Mouse (Mus musculus) MEL (cell line): ENCODE measurements around the gene Ap3m1. TPM values are rescaled to one million over a fixed set of nuclear protein-coding genes. Genes with fewer than 3 reads are reported as not detected.

Experiments used
- DNase-seq: peaks from one replicate; pipeline ENCODE4 v3.0.0; 2011; ENCODE audit warnings: low read depth, low spot score
- H3K27ac ChIP-seq: 2 replicates; pipeline ENCODE4 v1.5.1; 2012; ENCODE audit warnings: low read depth, mild to moderate bottlenecking, control low read depth, low read length, moderate library complexity; ENCODE audit not compliant: control insufficient read depth
- H3K27me3 ChIP-seq, 2 experiments: fragments of 150-350 bp in 1 of 2; sonication (generic) in 1 of 2; 2 replicates each; pipeline ENCODE4 v1.6.1; 2012; ENCODE audit warnings: low read length in 2 of 2, mild to moderate bottlenecking in 2 of 2, improper control_type of control experiment in 1 of 2, moderate library complexity in 1 of 2; ENCODE audit not compliant: insufficient read depth in 2 of 2, control insufficient read depth in 1 of 2
- H3K36me3 ChIP-seq, 2 experiments: 2 replicates each; pipeline ENCODE4 v1.6.1; 2012 to 2014; ENCODE audit warnings: low read length in 2 of 2, improper control_type of control experiment in 1 of 2, inconsistent platforms in 1 of 2, mild to moderate bottlenecking in 1 of 2; ENCODE audit not compliant: insufficient read depth in 2 of 2, control insufficient read depth in 1 of 2
- H3K4me1 ChIP-seq, 2 experiments: fragments of 150-350 bp in 1 of 2; sonication (generic) in 1 of 2; 2 replicates each; pipeline ENCODE4 v1.6.1; 2012; ENCODE audit warnings: low read length in 2 of 2, improper control_type of control experiment in 1 of 2, mild to moderate bottlenecking in 1 of 2; ENCODE audit not compliant: insufficient read depth in 2 of 2, control insufficient read depth in 1 of 2
- H3K4me3 ChIP-seq, 2 experiments: fragments of 150-350 bp in 1 of 2; sonication (generic) in 1 of 2; 2 replicates each; pipeline ENCODE4 v1.5.1; 2012; ENCODE audit warnings: low read depth in 2 of 2, low read length in 2 of 2, mild to moderate bottlenecking in 2 of 2, moderate library complexity in 2 of 2, control low read depth in 1 of 2, improper control_type of control experiment in 1 of 2; ENCODE audit not compliant: control insufficient read depth in 1 of 2, insufficient read depth in 1 of 2
- H3K79me2 ChIP-seq: 2 replicates; pipeline ENCODE4 v1.6.1; 2012; ENCODE audit warnings: mild to moderate bottlenecking, low read length, moderate library complexity; ENCODE audit not compliant: control insufficient read depth, poor library complexity, insufficient read depth
- H3K9ac ChIP-seq: 2 replicates; pipeline ENCODE4 v1.6.1; 2012; ENCODE audit warnings: low read depth, mild to moderate bottlenecking, control low read depth, low read length, moderate library complexity; ENCODE audit not compliant: control insufficient read depth, poor library complexity, severe bottlenecking
- H3K9me3 ChIP-seq: fragments of 150-350 bp; sonication (generic); replicated peaks from 2 replicates; pipeline ENCODE4 v1.6.1; 2012; ENCODE audit warnings: mild to moderate bottlenecking, low read length, improper control_type of control experiment, moderate library complexity; ENCODE audit not compliant: insufficient read depth
- CHD1 ChIP-seq: IDR thresholded peaks from 2 replicates; pipeline ENCODE4 v1.6.1; 2012; ENCODE audit warnings: low read depth, mild to moderate bottlenecking, inconsistent platforms, low read length, improper control_type of control experiment
- CHD2 ChIP-seq: IDR thresholded peaks from 2 replicates; pipeline ENCODE4 v1.6.1; 2011; ENCODE audit warnings: low read length, improper control_type of control experiment
- CTCF ChIP-seq, 3 experiments: IDR thresholded peaks in 2 of 3; conservative IDR thresholded peaks in 1 of 3; 2 replicates each; pipeline ENCODE4 v1.5.1; 2011 to 2012; ENCODE audit warnings: low read length in 3 of 3, low read depth in 2 of 3, mild to moderate bottlenecking in 2 of 3, improper control_type of control experiment in 1 of 3, inconsistent platforms in 1 of 3, mixed read lengths in 1 of 3, moderate library complexity in 1 of 3; ENCODE audit not compliant: control insufficient read depth in 1 of 3, insufficient read depth in 1 of 3, poor library complexity in 1 of 3, severe bottlenecking in 1 of 3
- E2F4 ChIP-seq: IDR thresholded peaks from 2 replicates; pipeline ENCODE4 v1.6.1; 2011; ENCODE audit warnings: low read depth, low read length, improper control_type of control experiment, borderline replicate concordance
- ELF1 ChIP-seq: IDR thresholded peaks from 2 replicates; pipeline ENCODE4 v1.6.1; 2014; ENCODE audit warnings: low read depth, mild to moderate bottlenecking, inconsistent platforms, low read length, improper control_type of control experiment, moderate library complexity
- EP300 ChIP-seq, 2 experiments: IDR thresholded peaks; 2 replicates each; pipeline ENCODE4 v1.6.1; 2011; ENCODE audit warnings: improper control_type of control experiment in 2 of 2, low read length in 2 of 2, low read depth in 1 of 2, mild to moderate bottlenecking in 1 of 2
- ETS1 ChIP-seq: IDR thresholded peaks from 2 replicates; pipeline ENCODE4 v1.6.1; 2012; ENCODE audit warnings: low read depth, mild to moderate bottlenecking, inconsistent platforms, low read length, improper control_type of control experiment, moderate library complexity
- GATA1 ChIP-seq: IDR thresholded peaks from 2 replicates; pipeline ENCODE4 v1.6.1; 2011; ENCODE audit warnings: low read depth, low read length, improper control_type of control experiment
- JUND ChIP-seq: IDR thresholded peaks from 2 replicates; pipeline ENCODE4 v1.6.1; 2011; ENCODE audit warnings: low read depth, mild to moderate bottlenecking, improper control_type of control experiment, low read length
- MAFK ChIP-seq: IDR thresholded peaks from 2 replicates; pipeline ENCODE4 v1.6.1; 2011; ENCODE audit warnings: low read depth, mild to moderate bottlenecking, low read length, improper control_type of control experiment, borderline replicate concordance
- MEF2A ChIP-seq: IDR thresholded peaks from 2 replicates; pipeline ENCODE4 v1.6.1; 2014; ENCODE audit warnings: low read depth, mild to moderate bottlenecking, inconsistent platforms, low read length, improper control_type of control experiment; ENCODE audit not compliant: poor library complexity, insufficient replicate concordance, severe bottlenecking; ENCODE audit errors: extremely low read depth
- MXI1 ChIP-seq: IDR thresholded peaks from 2 replicates; pipeline ENCODE4 v1.6.1; 2011; ENCODE audit warnings: mild to moderate bottlenecking, low read depth, low read length, improper control_type of control experiment
- MYB ChIP-seq: IDR thresholded peaks from 2 replicates; pipeline ENCODE4 v1.6.1; 2011; ENCODE audit warnings: mild to moderate bottlenecking, low read depth, low read length, improper control_type of control experiment
- NELFE ChIP-seq: IDR thresholded peaks from 2 replicates; pipeline ENCODE4 v1.6.1; 2011; ENCODE audit warnings: low read depth, low read length, improper control_type of control experiment
- NRF1 ChIP-seq: IDR thresholded peaks from 2 replicates; pipeline ENCODE4 v1.6.1; 2014; ENCODE audit warnings: low read depth, mild to moderate bottlenecking, inconsistent platforms, low read length, improper control_type of control experiment, moderate library complexity; ENCODE audit not compliant: poor library complexity, insufficient read depth, severe bottlenecking
- POLR2A ChIP-seq, 2 experiments: IDR thresholded peaks; 2 replicates each; pipeline ENCODE4 v1.6.1; 2011 to 2012; ENCODE audit warnings: low read length in 2 of 2, mild to moderate bottlenecking in 2 of 2, control low read depth in 1 of 2, improper control_type of control experiment in 1 of 2, low read depth in 1 of 2, moderate library complexity in 1 of 2; ENCODE audit not compliant: control insufficient read depth in 1 of 2, insufficient read depth in 1 of 2, poor library complexity in 1 of 2
- POLR2AphosphoS5 ChIP-seq: IDR thresholded peaks from 2 replicates; pipeline ENCODE4 v1.6.1; 2012; ENCODE audit warnings: low read depth, borderline replicate concordance, mild to moderate bottlenecking, inconsistent platforms, low read length, moderate library complexity, mixed read lengths
- RAD21 ChIP-seq: IDR thresholded peaks from 2 replicates; pipeline ENCODE4 v1.6.1; 2011; ENCODE audit warnings: mild to moderate bottlenecking, low read depth, low read length, improper control_type of control experiment
- RCOR1 ChIP-seq: IDR thresholded peaks from 2 replicates; pipeline ENCODE4 v1.6.1; 2012; ENCODE audit warnings: low read depth, mild to moderate bottlenecking, inconsistent platforms, low read length, improper control_type of control experiment
- SIN3A ChIP-seq: IDR thresholded peaks from 2 replicates; pipeline ENCODE4 v1.6.1; 2012; ENCODE audit warnings: low read length, improper control_type of control experiment, inconsistent platforms
- TAL1 ChIP-seq: IDR thresholded peaks from 2 replicates; pipeline ENCODE4 v1.6.1; 2012; ENCODE audit warnings: mild to moderate bottlenecking, inconsistent platforms, low read length, moderate library complexity, mixed read lengths
- TBP ChIP-seq: IDR thresholded peaks from 2 replicates; pipeline ENCODE4 v1.8.0; 2011; ENCODE audit warnings: low read depth, low read length, improper control_type of control experiment
- USF1 ChIP-seq: IDR thresholded peaks from 2 replicates; pipeline ENCODE4 v1.6.1; 2014; ENCODE audit warnings: low read depth, mild to moderate bottlenecking, inconsistent platforms, low read length, improper control_type of control experiment, moderate library complexity
- ZMIZ1 ChIP-seq: IDR thresholded peaks from 2 replicates; pipeline ENCODE4 v1.6.1; 2012; ENCODE audit warnings: low read depth, mild to moderate bottlenecking, inconsistent platforms, low read length, improper control_type of control experiment, moderate library complexity
- polyA plus RNA-seq, 2 experiments: library from polyadenylated mRNA; stranded (reverse) in 1 of 2; unstranded in 1 of 2; fragments of >175 nt in 1 of 2; fragments of >200 nt in 1 of 2; gene quantifications; 2 replicates each; pipeline versions ENCODE4 v1.2.1 to v1.2.4; 2012; ENCODE audit warnings: low replicate concordance in 2 of 2, low read depth in 1 of 2; ENCODE audit not compliant: insufficient read length in 2 of 2, insufficient read depth in 1 of 2, missing spikeins in 1 of 2
- total RNA-seq: library from RNA; depleted of rRNA; stranded (reverse); fragments of 300-350 nt; gene quantifications from 2 replicates; pipeline ENCODE4 v1.2.3, GENCODE M21; 2012

Ap3m1 gene
- total and polyA plus RNA-seq, 3 experiments = 31.8 to 47.4 TPM; not detected in 1

DNA sequence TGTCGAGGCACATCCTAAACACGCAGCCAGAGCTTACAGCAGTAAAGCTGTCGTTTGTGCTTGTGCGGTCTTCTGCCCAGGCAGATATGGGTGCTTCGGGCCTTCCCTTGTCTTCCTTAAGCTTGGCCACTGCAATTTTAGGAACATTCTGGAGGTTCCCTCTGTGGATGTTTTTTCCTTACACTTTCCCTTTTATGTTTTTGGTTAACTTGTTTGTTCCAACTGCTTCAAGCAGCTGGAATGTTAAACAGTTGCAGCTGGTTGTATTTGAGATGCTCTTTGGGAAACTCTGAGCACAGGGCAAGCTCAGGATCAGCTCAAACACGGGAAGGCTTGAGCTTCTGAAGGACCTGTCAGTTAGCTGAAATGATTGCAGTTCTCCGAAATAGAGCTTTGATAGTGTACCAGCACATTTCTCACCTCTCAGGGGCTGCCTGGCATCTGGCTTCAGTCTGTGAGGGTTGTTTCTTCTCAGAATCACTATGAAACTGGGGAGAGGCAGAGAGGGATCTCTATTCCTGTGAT, 34.6 kb upstream of the Ap3m1 start:
- peaks cover 14 to 17% of the 10 kb centered on the region in 2 experiments for H3K4me1 ChIP-seq
- TF ChIP-seq ELF1 (no peak), EP300 (IDR thresholded peaks at IDR 0.05; ENCODE audit: low read depth in 1 of 2, low read length in 2 of 2) (no peak), MAFK (no peak), JUND (no peak), GATA1 (no peak), E2F4 (no peak), TAL1 (no peak), POLR2AphosphoS5 (no peak), MYB (no peak), MXI1 (no peak), RAD21 (no peak), CHD2 (no peak), POLR2A (IDR thresholded peaks at IDR 0.05; ENCODE audit: control insufficient read depth in 1 of 2, insufficient read depth in 1 of 2, low read depth in 1 of 2, low read length in 2 of 2, poor library complexity in 1 of 2) (no peak), NRF1 (no peak), SIN3A (no peak), NELFE (no peak), TBP (no peak)
- TF ChIP-seq, all 39 proteins: peak for 0
- Histone ChIP-seq H3K9ac (no peak overlapping the region), H3K27ac (no peak overlapping the region), H3K27me3 (no peaks in the 10 kb centered on the region), H3K79me2 (peaks cover 2% of the 10 kb centered on the region; the same call in 1 of the 2 replicates), H3K4me3 (no peak overlapping the region), H3K9me3 (no peaks in the 10 kb centered on the region), H3K36me3 (peaks cover 0 to 33% of the 10 kb centered on the region in 2 experiments; a peak in 3 of 4 replicates)
- no peak for DNase-seq

DNA sequence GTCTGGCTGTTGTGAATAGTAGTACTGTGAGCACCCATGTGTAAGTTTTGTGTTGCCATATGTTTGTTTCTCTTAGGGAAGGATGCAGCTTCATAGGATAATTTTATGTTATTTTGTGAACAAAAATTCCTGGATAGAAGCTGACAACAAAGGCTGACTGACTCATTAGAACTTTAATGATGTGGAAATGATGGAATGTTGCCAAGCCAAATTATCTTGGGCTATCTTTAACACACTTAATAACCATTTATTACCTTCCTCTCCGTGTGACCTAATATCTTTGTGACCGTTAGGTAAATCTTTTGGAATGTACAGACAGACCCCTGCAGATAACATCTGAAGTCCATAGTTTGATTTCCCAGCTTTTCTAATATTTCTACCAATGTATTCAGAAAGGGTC, 33.8 kb upstream of the Ap3m1 start:
- H3K79me2 ChIP-seq = peaks cover 2% of the 10 kb centered on the region; the same call in 1 of the 2 replicates
- no peak for TF ChIP-seq SIN3A
- TF ChIP-seq NELFE = no peak
- TF ChIP-seq MYB = no peak
- no peak for TF ChIP-seq MAFK
- TF ChIP-seq EP300 (IDR thresholded peaks at IDR 0.05; ENCODE audit: low read depth in 1 of 2, low read length in 2 of 2) = no peak
- no peak for TF ChIP-seq ZMIZ1
- TF ChIP-seq MEF2A = no peak
- TF ChIP-seq TBP = no peak
- TF ChIP-seq CTCF (IDR thresholded peaks at IDR 0.05 in 2 of 3, conservative IDR thresholded peaks at IDR 0.05 in 1 of 3; ENCODE audit: control insufficient read depth in 1 of 3, insufficient read depth in 1 of 3, low read depth in 2 of 3, low read length in 3 of 3, poor library complexity in 1 of 3, severe bottlenecking in 1 of 3) = no peak
- no peak for TF ChIP-seq GATA1
- TF ChIP-seq USF1 = no peak
- no peak for TF ChIP-seq CHD1
- no peak for TF ChIP-seq RCOR1
- TF ChIP-seq ETS1 = no peak
- H3K4me1 ChIP-seq = peaks cover 14 to 17% of the 10 kb centered on the region in 2 experiments
- no peak overlapping the region for H3K4me3 ChIP-seq
- peaks cover 0 to 32% of the 10 kb centered on the region in 2 experiments; a peak in 3 of 4 replicates for H3K36me3 ChIP-seq
- no peaks in the 10 kb centered on the region for H3K27me3 ChIP-seq
- no peak overlapping the region for H3K27ac ChIP-seq
- H3K9me3 ChIP-seq = no peaks in the 10 kb centered on the region
- H3K9ac ChIP-seq = no peak overlapping the region
- DNase-seq = no peak
